Mouse (Mus musculus) testis, adult 2 months (tissue): ENCODE measurements around the gene Ppp2r3a. TPM values are rescaled to one million over a fixed set of nuclear protein-coding genes. Genes with fewer than 3 reads are reported as not detected.

Experiments used
- H3K27ac ChIP-seq: fragments of 200-500 bp; 2 replicates; pipeline ENCODE4 v1.5.1; 2012; ENCODE audit warnings: low read depth, low read length; ENCODE audit not compliant: control insufficient read depth, insufficient read depth
- H3K27me3 ChIP-seq: fragments of 200-500 bp; 2 replicates; pipeline ENCODE4 v1.6.1; 2012; ENCODE audit warnings: mild to moderate bottlenecking, low read length, moderate library complexity; ENCODE audit not compliant: control insufficient read depth, insufficient read depth
- H3K36me3 ChIP-seq: fragments of 200-500 bp; 2 replicates; pipeline ENCODE4 v1.6.1; 2012; ENCODE audit warnings: mild to moderate bottlenecking, low read length; ENCODE audit not compliant: control insufficient read depth, insufficient read depth
- H3K4me1 ChIP-seq: fragments of 200-500 bp; 2 replicates; pipeline ENCODE4 v1.6.1; 2012; ENCODE audit warnings: low read length; ENCODE audit not compliant: control insufficient read depth, insufficient read depth
- H3K4me3 ChIP-seq: fragments of 200-500 bp; 2 replicates; pipeline ENCODE4 v1.5.1; 2012; ENCODE audit warnings: low read depth, mild to moderate bottlenecking, low read length, moderate library complexity, mixed read lengths; ENCODE audit not compliant: control insufficient read depth
- CTCF ChIP-seq: fragments of 200-500 bp; IDR thresholded peaks from 2 replicates; pipeline ENCODE4 v1.5.1; 2012; ENCODE audit warnings: low read depth, mild to moderate bottlenecking, inconsistent platforms, low read length, moderate library complexity; ENCODE audit not compliant: control insufficient read depth, insufficient read depth, insufficient replicate concordance
- POLR2A ChIP-seq: fragments of 200-500 bp; IDR thresholded peaks from 2 replicates; pipeline ENCODE4 v1.6.1; 2012; ENCODE audit warnings: low read depth, mild to moderate bottlenecking, inconsistent platforms, low read length, moderate library complexity; ENCODE audit not compliant: control insufficient read depth
- polyA plus RNA-seq: library from polyadenylated mRNA; depleted of rRNA; stranded (reverse); fragments of >200 nt; gene quantifications from 2 replicates; pipeline ENCODE4 v1.2.3, GENCODE M21; 2012

The Ppp2r3a gene
- polyA plus RNA-seq, 1 experiment: 3.5 TPM

GRCm38 (mm10) chr9:101107386-101107785, 144.2 kb downstream of the Ppp2r3a start:
- no peak overlapping the region for H3K27ac ChIP-seq
- no peaks in the 10 kb centered on the region; the same call in 1 of the 2 replicates for H3K4me1 ChIP-seq
- no peaks in the 10 kb centered on the region for H3K36me3 ChIP-seq
- no peak overlapping the region for H3K4me3 ChIP-seq
- no peak for TF ChIP-seq CTCF
- no peak for TF ChIP-seq POLR2A
- no peaks in the 10 kb centered on the region for H3K27me3 ChIP-seq

GRCm38 (mm10) chr9:101105735-101106134, 145.9 kb downstream of the Ppp2r3a start:
- no peaks in the 10 kb centered on the region; the same call in 1 of the 2 replicates for H3K4me1 ChIP-seq
- TF ChIP-seq POLR2A: no peak
- TF ChIP-seq CTCF: no peak

GRCm38 (mm10) chr9:101104931-101105330, 146.7 kb downstream of the Ppp2r3a start:
- no peak overlapping the region for H3K27ac ChIP-seq
- no peak overlapping the region for H3K4me3 ChIP-seq
- no peaks in the 10 kb centered on the region; the same call in 1 of the 2 replicates for H3K4me1 ChIP-seq
- no peaks in the 10 kb centered on the region for H3K27me3 ChIP-seq
- no peaks in the 10 kb centered on the region for H3K36me3 ChIP-seq
- TF ChIP-seq POLR2A (no peak), CTCF (no peak)

More at GRCm38 (mm10) chr9:101105735-101106134, 145.9 kb downstream of the Ppp2r3a start:
- no peak overlapping the region for H3K27ac ChIP-seq
- H3K27me3 ChIP-seq: no peaks in the 10 kb centered on the region
- H3K36me3 ChIP-seq: no peaks in the 10 kb centered on the region
- no peak overlapping the region for H3K4me3 ChIP-seq

- Histone ChIP-seq H3K4me1 (no peaks in the 10 kb centered on the region), H3K4me3 (no peak overlapping the region), H3K27ac (no peak overlapping the region), H3K27me3 (no peaks in the 10 kb centered on the region), H3K36me3 (no peaks in the 10 kb centered on the region)
- TF ChIP-seq CTCF (no peak), POLR2A (no peak)
Observed at GRCm38 (mm10) chr9:101102288-101102687, 149.3 kb downstream of the Ppp2r3a start.

GRCm38 (mm10) chr9:101101547-101101946, 150.0 kb downstream of the Ppp2r3a start:
- Histone ChIP-seq H3K36me3 (no peaks in the 10 kb centered on the region), H3K4me3 (no peak overlapping the region), H3K4me1 (no peaks in the 10 kb centered on the region), H3K27ac (no peak overlapping the region), H3K27me3 (no peaks in the 10 kb centered on the region)
- TF ChIP-seq CTCF: no peak
- no peak for TF ChIP-seq POLR2A

- TF ChIP-seq CTCF: no peak
- TF ChIP-seq POLR2A: no peak
- Histone ChIP-seq H3K4me3 (no peak overlapping the region), H3K4me1 (no peaks in the 10 kb centered on the region), H3K27me3 (no peaks in the 10 kb centered on the region), H3K36me3 (no peaks in the 10 kb centered on the region), H3K27ac (no peak overlapping the region)
Observed at GRCm38 (mm10) chr9:101100163-101100562, 151.4 kb downstream of the Ppp2r3a start.

- H3K4me3 ChIP-seq: no peak overlapping the region
- no peaks in the 10 kb centered on the region for H3K4me1 ChIP-seq
- TF ChIP-seq POLR2A (no peak), CTCF (no peak)
- no peaks in the 10 kb centered on the region for H3K27me3 ChIP-seq
- no peak overlapping the region for H3K27ac ChIP-seq
- H3K36me3 ChIP-seq: no peaks in the 10 kb centered on the region
Observed at GRCm38 (mm10) chr9:101099445-101099844, 152.2 kb downstream of the Ppp2r3a start.

- no peak for TF ChIP-seq CTCF
- TF ChIP-seq POLR2A: no peak
- no peaks in the 10 kb centered on the region for H3K27me3 ChIP-seq
- H3K27ac ChIP-seq: no peak overlapping the region
- no peaks in the 10 kb centered on the region for H3K4me1 ChIP-seq
- no peaks in the 10 kb centered on the region for H3K36me3 ChIP-seq
- H3K4me3 ChIP-seq: no peak overlapping the region
Observed at GRCm38 (mm10) chr9:101097542-101097941, 154.1 kb downstream of the Ppp2r3a start.
